Mouse (Mus musculus) B cell, adult 2 months (primary cell): ENCODE data around the gene Vps35.

Experiments used
- DNase-seq, 2 experiments: peaks; one replicate each; pipeline ENCODE4 v3.0.0; 2022

Gene Vps35

DNA sequence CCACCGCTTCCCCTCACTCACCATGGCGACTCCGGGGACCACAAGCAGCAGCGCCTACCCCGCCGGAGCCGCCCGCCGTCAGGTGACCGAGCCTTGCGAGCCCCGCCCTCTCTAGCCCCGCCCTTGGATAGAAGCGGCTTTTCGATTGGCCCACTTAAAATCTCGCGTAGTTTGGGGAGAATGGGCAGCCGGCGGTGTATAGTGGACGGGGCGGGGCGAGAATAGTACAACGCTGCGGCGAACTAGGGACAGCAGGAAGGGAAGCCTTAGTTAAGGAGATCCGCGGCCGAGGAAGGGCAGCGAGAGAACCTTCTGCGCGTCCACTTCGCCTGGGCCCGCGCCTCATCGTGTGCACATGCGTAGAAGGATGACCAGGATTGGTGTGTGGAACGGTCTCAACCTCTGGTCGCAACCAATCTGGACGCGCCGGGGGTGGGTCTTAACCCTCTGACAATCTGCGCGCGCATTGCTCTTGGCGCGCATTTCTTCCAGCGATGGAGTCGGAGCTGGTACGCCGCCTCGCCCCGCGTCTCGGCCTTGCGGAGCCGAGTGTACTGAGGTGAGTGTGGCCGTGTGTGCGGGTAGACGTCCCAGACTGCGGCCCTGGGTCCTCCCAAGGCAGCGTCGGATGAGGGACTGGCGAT lies at the start of gene Vps35, which contains the start of gene Orc6:
Gene Vps35, minus strand, starts transcription at position 369 of the 644 bp plus-strand sequence.
Gene Orc6, plus strand, starts transcription at position 199 of the 644 bp plus-strand sequence.
- DNase-seq, result peak; percentile 96 to 97

DNA sequence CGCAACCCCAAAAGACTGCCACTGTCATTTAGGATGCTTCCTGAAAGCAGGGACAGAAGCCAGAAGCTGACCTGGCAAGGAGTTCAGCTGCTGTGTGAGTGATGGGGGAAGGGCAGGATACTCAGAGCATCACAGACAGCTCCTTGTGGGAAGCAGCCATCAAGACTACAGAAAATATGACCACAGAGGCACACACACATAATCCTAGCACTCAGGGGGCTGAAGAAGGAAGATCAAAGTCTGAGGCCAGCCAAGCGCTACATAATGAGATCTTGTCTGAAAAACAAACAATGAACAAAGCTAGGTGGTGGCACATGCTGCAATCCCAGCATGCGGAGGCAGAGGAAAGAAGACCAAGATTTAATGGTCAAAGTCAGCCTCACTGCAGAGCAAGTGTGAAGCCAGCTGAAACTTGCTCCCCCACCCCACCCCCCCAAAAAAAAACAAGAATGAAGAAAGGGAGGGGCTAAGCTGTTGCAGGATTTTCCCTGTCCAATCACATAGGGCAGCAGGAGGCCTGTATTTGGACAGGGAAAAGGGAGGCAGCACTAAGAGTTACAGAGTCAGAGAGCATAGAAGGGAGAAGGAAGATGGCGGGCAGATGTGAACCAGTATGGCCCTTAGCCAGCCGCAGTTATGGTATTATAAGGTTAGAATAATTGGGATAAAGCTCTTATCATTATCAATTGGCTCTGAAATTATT lies 40.4 kb upstream of the Vps35 start:
- DNase-seq, result no peak

DNA sequence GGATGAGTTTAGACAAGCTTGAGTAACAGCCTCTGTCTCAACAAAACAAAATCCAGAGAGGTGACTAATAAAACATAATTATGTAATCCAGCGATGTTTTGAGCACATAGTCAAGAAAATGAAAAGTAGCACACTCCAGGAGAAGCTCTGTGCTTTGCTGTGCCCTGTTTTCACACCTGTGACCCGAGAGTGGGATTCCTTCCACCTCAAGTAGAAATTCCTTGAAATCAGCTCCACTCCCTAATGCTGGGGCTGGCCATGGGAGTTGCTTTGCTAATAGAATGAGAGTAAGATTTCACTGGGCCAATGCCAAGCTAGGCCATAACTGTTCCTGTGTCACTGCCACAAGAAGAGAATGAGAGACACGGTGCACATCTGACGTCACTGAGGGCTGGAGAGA lies 38.1 kb upstream of the Vps35 start:
- DNase-seq, result no peak

DNA sequence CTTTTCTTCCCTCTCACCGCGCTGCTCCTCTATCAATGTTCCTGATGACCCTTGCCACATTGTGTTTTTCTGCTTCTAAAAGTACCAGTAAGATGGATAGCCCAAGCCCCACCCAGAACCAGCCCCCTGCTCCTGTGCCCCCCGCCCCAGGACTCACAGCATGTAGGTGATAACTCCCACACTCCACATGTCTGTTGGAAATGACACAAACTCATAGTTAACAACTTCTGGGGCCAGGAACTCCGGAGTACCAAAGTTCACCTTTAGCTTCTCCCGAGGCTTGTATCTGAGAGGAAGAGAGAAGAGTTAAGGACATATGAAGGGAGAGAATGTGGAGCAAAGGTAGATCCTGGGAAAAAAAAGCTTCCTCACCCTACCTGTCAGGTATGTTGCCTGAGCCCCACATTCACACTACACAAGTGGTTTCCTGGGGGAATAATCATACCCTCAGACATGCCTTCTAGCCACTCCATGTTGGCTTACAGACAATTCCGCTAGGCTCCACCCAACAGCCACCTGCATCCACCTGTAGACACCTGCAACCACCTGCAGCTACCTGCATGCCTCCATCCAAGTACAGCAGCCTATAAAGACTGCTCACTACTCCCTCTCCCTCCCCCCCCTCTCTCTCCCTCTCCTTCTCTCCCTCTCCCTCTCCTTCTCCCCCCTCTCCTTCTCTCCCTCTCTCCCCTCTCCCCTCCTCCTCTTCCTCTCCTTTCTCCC lies 36.8 kb upstream of the Vps35 start:
- no peak for DNase-seq

DNA sequence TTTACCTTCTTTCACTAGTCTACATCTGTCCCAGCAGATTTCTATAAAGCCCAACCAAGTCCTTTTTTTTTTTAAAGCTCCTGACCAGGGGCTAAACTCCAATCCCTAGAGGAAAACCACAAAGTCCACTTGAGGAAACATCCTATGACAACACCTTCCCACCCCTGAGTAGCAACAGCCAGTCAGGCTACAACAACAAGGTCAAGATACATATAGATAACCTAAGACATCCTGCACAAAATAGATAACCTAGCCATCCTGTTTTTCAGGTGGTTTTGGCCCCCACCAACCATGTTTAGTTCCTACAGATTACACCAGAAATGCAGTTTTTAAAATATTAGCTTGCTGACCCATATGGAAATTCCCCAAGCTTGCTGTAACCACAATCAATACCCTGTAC lies 35.5 kb upstream of the Vps35 start:
- DNase-seq, result no peak

DNA sequence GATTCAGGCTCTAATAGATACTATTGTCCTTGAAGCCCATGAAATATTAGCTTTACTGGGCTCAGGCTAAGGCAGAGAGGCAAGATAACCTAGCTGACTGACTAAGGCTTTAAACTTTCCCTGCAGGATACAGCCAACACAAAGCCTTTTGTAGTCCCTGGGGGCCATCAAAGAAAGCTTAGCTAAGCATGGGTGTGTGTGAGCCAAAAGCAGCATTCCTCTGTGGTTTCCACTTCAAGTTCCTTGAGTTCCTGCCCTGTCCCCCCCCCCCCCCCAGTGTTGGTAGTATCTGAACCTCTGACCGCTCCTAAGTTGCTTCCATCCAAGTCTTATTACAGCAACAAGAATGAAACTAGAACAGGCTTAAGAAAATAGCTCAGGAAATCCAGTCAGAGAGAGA lies 29.9 kb upstream of the Vps35 start:
- DNase-seq, result no peak

DNA sequence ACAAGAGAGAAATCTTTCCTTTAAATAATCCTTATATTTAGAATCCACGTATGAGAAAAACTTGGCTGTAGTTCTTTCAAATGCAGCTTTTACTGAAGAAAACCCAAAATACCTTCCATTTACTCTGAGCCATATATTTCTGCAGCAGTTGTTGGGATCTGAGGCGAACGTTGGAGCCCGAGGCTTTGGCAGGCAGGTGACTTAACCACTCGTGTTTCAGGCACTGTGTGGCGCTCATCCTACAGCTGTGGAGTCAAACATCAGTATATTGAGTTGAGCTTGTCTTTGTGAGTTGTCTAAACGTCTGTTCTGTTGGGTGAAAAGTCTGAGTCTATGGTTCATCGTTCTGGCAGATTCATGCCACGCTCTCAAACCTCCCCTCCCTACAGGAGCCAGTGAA lies 27.4 kb upstream of the Vps35 start:
- DNase-seq, result no peak

DNA sequence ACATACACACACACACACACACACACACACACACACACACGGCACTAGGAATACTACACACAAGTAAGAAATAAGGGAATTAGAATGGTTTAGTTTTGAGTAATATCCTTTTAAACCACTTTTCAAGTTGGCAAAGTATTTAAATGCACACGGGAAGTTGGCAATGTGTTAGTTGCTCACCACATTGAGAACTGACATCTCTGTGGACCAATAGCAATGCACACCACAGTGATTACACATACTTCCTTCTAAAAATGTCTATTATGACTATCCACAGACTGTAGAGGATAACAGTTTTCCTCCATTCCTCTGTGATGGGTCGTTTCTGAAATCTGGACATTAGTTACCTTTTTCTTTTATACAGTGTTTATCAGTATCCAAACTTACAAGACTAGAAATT lies 23.5 kb upstream of the Vps35 start:
- no peak for DNase-seq

DNA sequence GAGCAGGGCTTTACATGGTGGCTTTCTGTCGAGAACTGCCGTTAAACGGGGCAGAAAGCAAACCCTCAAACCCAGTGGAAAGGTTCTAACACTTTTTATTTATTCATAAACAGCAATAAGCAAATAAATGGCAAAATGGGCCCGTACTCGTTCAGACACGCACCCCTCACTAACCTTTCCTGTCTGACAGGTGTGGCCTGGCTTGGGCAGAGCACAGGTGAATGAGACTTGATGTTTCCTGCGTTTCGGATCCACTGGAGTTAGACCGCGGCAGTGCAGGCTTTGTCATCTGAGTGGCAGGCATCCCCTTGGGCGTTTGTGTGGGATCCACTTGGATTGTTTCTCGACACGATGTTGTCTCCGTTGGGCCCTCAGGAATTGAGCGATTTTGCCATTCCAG lies 22.4 kb upstream of the Vps35 start:
- no peak for DNase-seq

DNA sequence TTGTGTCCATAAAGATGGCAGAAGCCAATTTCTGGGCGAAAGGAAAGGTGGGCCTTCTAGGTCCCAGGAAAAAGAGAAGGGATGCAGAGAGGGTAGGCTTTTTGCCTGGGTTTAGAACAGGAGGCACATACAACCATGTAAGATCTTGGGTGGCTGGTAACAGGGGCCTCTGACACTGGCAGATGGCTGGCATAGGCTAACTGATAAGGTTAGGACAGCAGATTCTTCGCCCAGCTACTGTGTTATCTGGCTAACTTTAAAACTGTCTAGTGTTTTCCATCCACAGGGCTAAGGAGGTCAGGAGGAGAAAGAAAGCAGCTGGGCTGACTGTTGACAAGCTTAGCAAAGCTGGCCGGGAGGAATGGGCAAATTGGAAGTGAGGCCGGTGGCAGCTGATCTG lies 18.9 kb upstream of the Vps35 start:
- DNase-seq, result no peak

DNA sequence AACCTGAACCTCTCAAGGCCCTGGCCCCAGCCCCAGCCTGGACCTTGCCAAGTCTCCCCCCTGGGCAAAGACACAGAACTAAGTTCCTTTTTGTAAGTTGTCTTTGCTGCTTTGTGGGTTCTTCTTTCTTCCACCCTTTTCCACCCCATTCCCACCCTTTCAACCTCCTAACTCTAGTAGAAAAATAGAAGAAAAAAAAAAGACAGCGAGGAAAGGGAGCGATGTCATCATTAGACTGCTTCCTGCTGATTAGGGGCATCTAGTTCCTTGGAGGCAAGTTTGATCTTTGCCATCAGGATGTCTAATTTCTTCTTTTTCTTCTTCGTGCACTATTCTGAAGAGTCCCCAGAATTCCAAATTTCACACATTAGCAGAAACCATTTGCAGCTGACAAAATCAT lies 13.4 kb upstream of the Vps35 start:
- DNase-seq, result no peak

DNA sequence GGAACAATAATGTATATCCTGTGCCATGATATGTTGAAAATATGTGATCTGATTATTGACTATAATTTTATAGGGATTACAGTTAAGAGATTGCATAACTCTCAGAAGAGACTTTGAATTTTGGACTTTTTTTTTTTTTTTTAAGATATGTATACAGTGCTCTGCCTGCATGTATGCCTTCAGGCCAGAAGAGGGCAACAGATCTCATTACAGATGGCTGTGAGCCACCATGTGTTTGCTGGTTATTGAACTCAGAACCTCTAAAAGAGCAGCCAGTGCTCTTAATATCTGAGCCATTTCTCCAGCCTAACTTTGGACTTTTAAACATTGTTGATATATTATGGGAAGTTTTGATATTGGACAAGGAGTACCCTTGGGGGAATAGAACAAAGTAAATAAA lies 12.1 kb upstream of the Vps35 start:
- DNase-seq, result peak; percentile 14 to 28

DNA sequence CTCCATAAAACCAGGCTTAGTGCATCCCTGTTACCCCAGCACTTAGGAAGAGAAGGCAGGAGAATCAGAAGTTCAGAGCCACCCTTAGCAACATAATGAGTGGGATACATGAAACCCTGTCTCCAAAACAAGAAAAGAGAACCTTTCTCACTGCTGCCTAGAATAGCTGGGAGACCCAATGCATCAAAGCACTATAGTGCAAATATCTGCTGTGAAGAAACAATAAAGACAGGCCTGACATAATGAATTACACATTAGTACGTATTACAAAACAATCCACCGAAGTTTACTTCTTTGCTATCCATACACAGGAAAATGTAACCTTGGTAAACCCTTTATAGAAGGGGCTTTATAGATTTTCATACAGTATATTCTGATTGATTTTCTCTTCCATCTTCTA lies 9.0 kb upstream of the Vps35 start:
- DNase-seq, result no peak

DNA sequence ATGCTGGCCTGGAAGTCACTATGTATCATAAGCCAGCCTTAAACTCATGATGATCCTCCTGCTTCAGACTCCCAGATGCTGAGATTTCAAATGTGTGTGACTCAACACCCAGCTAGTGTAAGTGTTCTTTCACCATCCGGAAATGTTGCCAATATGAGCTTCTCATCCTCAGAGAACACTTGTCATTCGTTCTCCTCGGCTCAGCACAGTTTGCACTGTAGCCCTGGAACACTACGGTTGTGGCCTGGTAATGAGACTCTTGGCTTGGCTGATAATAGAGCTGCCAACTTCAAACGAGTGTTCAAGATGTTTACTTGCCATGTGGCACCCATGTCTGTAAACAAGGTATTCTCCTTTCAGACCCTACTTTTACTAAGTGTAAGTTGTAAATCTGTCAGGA lies 3.9 kb upstream of the Vps35 start:
- DNase-seq, result no peak

DNA sequence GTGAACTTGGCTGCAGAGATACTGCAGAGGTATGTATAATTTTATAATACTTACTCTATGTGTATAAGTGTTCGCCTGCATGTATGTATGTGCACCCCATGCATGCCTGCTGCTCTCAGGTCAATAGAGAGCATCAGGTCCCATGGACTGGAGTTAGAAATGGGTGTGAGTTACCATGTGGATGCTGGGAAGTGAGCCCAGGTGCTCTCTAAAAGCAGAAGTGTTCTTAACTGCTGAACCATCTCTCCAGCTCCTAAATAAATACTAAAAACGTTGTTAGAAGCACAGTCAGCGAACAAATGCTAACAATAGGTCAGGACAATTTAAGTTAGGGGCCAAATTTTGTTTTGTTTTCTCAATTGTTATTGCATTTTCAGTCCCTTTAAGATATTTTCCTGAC lies 3.3 kb upstream of the Vps35 start:
- no peak for DNase-seq

DNA sequence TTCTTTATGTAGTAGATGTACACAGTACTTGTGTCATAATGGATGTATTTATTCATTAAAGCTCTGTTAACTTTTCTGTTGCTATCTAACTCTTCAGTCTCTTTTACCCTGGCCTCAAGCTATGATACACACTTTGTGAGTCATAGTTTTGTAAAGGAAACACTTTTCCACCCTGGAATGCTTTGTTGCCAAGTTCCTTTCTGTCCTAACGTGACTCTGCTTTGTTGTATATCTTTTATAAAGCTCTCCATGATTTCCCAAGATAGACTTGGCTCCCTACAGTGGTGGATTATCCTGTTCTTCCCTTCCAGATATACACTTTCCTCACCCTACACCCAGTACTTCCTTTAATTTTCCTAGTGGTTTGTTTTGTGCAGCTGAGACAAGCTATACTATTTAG lies 2.3 kb upstream of the Vps35 start:
- no peak for DNase-seq

DNA sequence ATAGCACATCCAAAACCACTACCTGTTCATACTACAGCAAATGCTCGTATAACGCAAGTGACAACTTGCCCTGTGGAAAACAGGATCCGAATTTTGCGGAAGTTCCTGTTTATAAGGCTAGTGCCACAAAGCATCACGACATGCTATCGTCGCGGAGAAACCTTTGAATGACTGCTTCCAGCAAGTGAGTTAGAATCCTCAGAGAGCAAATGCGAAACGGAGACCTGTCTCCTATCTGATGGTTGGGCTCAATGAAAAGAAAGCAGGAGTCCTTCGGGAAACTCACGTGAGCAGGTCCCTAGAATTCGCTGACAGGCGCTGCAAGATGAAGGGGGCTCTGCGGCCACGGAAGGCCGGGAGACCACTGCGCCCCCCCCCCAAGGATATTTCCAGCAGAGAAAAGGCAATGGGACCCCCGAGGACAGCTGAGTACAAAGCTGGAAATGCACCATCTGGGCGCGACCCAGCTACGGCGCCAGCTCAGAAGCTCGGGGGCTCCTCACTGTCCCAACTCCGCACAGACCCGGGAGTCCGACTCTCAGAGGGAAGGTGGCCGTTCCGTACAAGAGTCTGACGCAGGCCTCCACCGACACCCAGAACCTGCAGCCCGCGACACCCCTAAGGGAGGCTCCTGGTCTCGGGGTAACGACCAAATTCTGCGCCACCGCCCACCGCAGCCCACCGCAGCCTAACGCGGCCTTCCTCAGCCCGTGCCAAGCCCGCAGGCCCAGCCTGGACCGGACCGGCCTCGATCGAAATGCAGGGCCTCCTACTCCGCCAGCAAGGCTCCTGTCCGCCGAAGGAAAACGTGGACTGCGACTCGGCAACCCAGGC lies 785 bp downstream of the Vps35 start:
- DNase-seq, result peak; percentile 41 to 42

DNA sequence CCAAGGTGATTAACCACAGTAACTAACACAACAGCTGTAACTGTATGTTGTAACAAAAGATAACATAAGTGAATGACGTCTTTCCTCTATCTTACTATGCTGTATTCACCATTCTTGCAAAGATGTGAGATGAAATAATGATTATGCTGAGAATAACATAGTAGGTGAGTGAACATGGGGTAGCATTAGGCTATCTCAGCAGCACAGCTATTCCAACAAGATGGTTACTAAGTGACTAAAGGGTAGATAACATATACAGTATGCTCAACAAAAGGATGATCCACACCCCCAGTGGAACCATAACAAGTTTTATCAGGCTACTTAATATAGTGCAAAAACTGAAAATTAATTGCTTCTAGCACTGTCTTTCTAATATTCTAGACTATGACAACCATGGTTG lies 12.8 kb downstream of the Vps35 start:
- no peak for DNase-seq

DNA sequence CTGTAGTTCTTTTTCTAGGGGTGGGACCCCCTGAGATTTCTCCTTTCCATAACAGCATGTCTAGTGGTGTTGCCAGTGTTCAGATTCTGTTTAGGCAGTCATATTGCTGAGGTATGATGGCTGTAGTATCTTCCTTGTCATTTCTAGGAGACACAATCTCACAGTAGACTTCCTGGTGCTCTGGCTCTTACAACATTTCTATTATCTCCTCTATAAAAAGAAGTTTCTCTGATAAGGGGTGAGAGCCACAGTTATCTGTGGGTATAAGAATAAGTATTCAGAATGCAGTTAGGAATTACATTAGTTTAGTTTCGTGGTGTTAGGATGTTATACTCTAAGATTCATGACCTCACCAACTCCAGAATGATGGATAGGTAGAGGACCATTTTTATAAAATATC lies 72.3 kb downstream of the Vps35 start:
- DNase-seq, result no peak

DNA sequence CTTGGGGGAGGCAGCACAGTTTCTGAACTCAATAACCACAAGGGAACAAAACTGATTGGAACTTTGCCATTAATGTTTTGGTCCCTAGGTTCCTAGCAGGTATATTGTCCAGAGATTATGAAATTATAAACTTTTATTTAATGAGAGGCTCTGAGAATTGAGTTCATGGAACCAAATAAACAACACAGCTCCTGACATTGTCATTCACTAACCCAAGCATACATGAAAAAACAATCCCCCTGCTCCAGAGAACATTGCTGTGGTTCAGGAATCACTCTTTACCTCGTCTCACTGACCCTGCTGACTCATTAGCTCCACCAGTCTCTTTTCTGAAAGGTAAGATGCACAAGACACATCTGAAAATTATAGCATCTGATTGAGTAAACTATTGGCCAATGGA lies 73.9 kb downstream of the Vps35 start, which contains the start of gene Olfr371:
Gene Olfr371, plus strand, starts transcription at position 301 of the 400 bp plus-strand sequence.
- DNase-seq, result no peak

DNA sequence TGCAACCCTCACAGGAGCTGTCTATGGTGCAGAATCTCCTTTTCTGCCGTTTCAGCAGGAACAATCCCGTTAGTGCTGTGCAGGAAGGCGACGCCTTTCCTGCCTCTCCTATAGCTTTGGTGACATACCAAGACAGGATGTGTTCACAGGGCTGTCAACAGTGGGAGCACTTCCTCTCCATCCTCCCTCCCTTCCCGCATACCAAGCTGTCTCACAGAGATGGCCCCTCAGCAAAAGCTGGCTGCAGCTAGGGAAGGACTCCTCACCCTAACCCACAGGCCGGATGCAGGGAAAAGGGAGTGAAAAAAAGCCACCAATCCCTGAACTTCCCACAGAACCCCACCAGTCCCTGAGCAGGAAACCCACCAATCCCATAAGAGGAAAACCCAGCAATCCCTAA lies 78.6 kb downstream of the Vps35 start:
- DNase-seq, result no peak

DNA sequence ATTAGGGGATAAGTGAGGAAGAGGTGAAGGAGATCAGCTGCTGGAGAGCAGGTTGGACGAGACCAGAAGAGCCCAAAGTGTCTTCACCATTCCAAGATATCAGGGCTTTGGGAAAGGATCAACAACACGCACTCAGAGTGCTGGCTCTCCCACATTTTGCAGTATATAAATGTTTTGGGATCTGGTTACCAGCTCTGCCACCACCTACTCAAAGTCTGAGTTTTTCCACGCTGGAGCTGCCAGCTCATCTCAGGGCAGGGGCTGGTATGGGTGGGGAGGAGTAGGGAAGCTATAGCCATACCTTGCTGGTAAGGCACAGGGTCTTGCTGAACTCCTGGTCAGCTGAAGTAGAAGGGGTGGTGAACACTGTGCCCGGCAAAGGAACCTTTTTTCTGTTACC lies 79.4 kb downstream of the Vps35 start:
- DNase-seq, result no peak
